Mouse (Mus musculus) small intestine, adult 2 months (tissue): ENCODE results near the gene Wbp1.

Source experiments
- CTCF ChIP-seq: fragments of 200-500 bp; IDR thresholded peaks from 2 replicates; pipeline ENCODE4 v1.5.1; 2012; ENCODE audit warnings: low read depth, mild to moderate bottlenecking, control low read depth, inconsistent platforms, low read length, moderate library complexity, mixed read lengths; ENCODE audit not compliant: insufficient replicate concordance, insufficient read length; ENCODE audit errors: extremely low read depth
- POLR2A ChIP-seq: fragments of 200-500 bp; IDR thresholded peaks from 2 replicates; pipeline ENCODE4 v1.6.1; 2012; ENCODE audit warnings: low read depth, mild to moderate bottlenecking, control low read depth, inconsistent platforms, low read length, moderate library complexity

- no peak for TF ChIP-seq CTCF
- no peak for TF ChIP-seq POLR2A
Measured at GRCm38 (mm10) chr6:83111510-83112136, 9.7 kb downstream of the Wbp1 start.
